Mouse (Mus musculus): ENCODE results near the gene Dffa. TPM values are rescaled to one million over a fixed set of nuclear protein-coding genes. Genes with fewer than 3 reads are reported as not detected.

Gene Dffa
- 10 to 100 TPM; 35.6 to 41.7 TPM for total RNA-seq (2021)

GRCm38 (mm10) chr4:149103875-149104561, at the start of gene Dffa:
Dffa (plus strand) TSS chr4:149104146.
- intact Hi-C loops (cut with DNase I) = no loop called here
- DNase-seq = peak; percentile 92 to 93

GRCm38 (mm10) chr4:149055847-149056246, 48.1 kb upstream of the Dffa start:
- intact Hi-C loops (cut with DNase I) = no loop called here
- DNase-seq = no peak

DNA sequence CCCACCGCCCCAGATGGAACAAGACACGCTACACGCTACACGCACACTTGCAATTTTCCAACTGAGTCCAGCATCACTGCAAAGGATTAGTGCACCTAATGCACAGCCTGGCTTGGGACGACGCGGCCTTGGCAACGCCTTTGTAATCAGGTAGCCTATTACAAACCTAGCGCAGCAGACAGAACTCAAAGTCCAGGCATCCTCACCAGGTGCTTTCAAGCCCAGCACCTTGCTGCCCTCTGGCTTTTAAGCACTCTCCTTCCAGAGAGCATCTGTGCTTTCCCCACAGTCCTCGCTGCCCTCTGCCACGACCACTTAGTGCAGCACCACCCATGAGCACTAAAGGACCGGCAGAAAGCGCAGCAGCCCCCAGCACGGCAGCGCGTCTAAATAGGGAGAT, 47.0 kb upstream of the Dffa start:
- DNase-seq = no peak
- intact Hi-C loops (cut with DNase I) = no loop called here

- intact Hi-C loops (cut with DNase I) = no loop called here
- DNase-seq = no peak
Measured at GRCm38 (mm10) chr4:149057470-149057869, 46.5 kb upstream of the Dffa start.

DNA sequence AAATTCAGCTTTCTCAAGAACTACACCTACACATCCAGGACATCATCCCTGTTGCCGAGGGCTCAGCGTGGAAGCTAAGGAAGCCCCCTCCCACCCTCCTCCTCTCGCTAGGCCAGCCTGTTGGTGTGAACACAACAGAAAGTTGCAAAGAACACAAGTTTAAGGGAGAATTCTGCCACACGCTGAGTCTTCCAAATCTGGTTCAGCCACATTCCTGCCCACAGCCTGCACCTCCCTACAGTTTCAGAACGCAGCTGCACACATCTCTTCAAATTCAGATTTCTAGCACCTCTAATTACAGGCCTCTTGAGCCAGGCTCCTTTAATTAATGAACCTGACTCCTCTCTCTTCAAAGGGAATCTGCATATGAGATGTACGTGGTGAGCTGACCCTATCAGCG, 45.6 kb upstream of the Dffa start:
- DNase-seq = no peak
- intact Hi-C loops (cut with DNase I) = no loop called here

- no peak for DNase-seq
- intact Hi-C loops (cut with DNase I) = no loop called here
Measured at GRCm38 (mm10) chr4:149059713-149060112, 44.2 kb upstream of the Dffa start.

DNA sequence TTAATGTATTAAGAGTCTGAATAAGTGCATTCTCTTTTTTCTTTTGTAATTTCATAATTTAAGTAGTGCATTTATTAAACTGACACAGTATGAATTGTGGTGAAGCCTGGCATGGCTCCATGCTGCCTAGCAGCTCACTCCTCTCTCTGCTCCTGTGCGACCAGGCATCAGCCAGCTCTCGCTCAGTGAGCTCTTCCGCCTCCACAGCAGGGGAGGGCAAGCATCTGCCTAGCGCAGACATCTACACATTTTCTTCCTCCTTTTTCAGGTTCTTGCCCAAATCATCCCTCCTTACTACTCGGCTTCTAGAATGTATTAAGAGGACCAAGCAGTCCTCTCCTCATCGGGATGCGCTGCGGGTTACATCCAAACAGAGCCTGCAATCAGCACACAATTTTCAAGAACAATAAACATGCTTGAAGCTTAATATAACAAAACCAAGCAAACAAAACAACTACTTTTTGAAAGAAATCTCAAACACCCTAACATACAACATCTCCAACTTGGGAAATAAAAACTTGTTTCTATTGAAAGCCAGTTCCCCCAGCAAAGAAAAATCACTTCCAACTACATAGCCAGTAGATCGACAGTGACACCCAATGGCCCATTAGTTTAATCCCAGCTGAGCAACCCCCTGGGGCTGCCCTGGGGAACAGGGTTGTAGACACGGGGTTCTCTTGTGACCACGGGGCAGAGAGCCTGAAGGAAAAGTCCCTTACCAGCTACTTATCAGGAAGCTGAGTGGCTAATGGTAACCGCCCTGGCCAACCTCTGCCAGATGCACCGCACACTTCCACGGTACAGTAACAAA, 43.1 kb upstream of the Dffa start:
- intact Hi-C loops (cut with DNase I) = no loop called here
- no peak for DNase-seq

DNA sequence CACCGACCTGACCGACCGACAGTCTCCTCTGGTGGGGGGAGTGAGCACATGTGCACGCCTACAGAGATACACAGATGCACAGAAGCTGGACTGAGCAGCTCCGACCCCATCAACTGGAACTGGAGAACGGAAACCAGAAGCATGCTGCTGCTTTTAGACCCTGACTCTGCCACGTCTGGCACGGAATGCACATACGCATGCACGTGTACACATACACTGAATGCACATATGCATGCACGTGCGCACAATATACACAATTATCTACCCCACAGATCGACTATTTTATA, 42.6 kb upstream of the Dffa start:
- intact Hi-C loops (cut with DNase I) = no loop called here
- no peak for DNase-seq

GRCm38 (mm10) chr4:149062406-149063318, 41.3 kb upstream of the Dffa start:
- no peak for DNase-seq
- intact Hi-C loops (cut with DNase I) = no loop called here

DNA sequence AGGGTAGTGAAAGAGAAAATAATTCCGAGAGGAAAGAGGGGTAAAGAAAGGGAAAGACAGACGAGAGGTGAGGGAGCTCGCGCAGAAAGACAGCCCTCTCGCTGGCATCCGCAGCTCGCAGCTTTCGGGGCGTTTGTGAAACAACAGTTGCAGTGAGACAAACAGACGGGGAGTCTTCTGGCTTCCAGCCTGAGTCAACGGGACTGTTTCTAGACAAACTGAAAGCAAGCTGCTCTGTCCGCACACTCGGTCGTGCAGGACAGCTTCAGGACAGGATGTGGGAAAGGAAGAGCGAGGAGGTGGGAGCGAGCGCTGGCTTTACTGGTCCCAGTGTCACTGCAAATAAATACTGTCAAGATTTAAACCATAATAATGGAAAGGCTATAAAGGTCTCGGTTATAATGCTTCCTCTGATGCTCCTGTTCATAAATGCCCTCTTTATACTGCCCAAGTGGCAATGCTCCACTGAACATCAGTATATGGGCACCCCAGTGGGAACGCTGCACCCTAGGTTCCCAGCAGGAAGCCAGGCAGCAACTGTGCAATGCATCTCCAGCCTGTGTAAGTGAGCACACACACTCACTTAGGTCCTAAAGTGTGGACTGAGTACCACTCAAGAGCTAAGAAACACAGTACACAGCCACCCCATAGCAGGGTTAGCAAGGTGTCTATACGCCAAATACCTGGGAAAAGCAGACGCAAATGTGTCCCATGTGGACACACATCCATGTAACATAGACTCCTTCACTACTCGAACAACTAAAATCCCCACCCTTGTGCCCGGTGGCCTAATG, 39.7 kb upstream of the Dffa start:
- intact Hi-C loops (cut with DNase I) = no loop called here
- no peak for DNase-seq

GRCm38 (mm10) chr4:149066672-149067551, 37.0 kb upstream of the Dffa start:
- DNase-seq = no peak
- intact Hi-C loops (cut with DNase I) = no loop called here

DNA sequence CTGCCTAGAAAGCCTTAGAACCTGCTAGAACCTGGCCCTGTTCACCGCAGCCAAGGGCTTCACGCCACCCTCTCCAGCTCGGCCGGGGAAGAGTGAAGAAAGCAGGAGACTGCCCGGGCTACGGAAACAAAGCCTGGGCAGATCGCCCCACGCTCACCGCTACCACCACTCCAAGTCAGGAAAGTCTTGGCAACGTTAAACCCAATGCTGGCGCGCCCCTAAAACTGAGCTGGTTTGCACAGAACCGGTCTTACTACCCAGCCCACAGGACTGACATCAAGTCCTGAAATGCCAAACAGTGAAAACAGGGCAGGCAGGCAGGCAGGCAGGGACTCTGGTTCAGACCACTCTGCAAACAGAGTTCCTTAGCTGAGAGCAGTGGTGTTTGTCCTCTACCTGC, 28.9 kb upstream of the Dffa start:
- intact Hi-C loops (cut with DNase I) = loop anchor here (5.0 kb wide), 2 partner anchors 62 to 268 kb away; partner anchors contain the start of gene Cenps
- DNase-seq = no peak

GRCm38 (mm10) chr4:149075871-149076575, 27.9 kb upstream of the Dffa start:
- intact Hi-C loops (cut with DNase I) = loop anchor here (1.0 to 5.0 kb wide), 5 partner anchors 61 to 395 kb away; partner anchors contain the start of gene Cenps
- DNase-seq = peak; percentile 51 to 74

GRCm38 (mm10) chr4:149078261-149078660, 25.7 kb upstream of the Dffa start:
- DNase-seq = no peak
- intact Hi-C loops (cut with DNase I) = loop anchor here (5.0 kb wide), 2 partner anchors 59 to 271 kb away; partner anchors contain the start of gene Cenps

DNA sequence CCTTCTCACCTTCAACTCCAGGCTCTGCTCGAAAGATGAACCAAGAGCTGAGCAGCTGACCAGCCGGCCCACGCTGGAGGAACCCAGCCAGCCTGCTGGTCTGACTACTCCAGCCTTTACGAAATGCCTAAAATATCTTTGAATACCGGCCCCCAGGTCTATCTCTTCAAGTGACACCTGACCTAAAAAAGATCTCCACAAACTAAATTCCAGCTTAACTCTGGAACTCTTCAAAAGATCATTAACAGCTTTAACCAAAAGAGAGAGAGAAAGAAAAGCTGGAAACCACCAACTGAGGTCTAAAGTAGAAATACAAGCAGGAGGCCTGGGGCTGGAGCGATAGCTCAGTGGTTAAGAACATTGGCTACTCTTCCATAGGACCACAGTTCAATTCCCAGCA, 24.3 kb upstream of the Dffa start:
- intact Hi-C loops (cut with DNase I) = loop anchor here (5.0 kb wide), 2 partner anchors 58 to 272 kb away; partner anchors contain the start of gene Cenps

GRCm38 (mm10) chr4:149080111-149080510, 23.8 kb upstream of the Dffa start:
- intact Hi-C loops (cut with DNase I) = no loop called here

More for the DNA sequence above, 24.3 kb upstream of the Dffa start:
- DNase-seq = no peak

DNA sequence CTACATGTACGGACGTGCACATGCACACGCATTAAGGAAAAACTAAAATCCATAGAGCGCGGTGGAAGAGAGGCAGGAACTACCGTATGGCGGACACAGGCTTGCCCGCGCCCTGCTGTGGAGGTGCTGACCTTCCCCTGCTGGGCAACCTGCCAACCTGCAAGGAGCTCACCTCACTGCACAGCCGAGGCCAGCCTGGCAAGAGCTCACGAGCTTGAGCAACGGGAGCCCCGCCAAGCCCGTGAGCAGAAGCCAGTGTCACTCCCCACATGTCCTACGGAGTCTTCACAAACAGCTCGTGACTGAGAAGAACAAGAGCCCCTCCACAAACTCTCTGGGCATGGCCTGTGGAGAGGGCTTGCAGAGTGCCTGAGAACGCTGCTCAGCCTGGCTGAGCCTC, 22.4 kb upstream of the Dffa start:
- peak; percentile 69 to 72 for DNase-seq
- intact Hi-C loops (cut with DNase I) = no loop called here

More at GRCm38 (mm10) chr4:149080111-149080510, 23.8 kb upstream of the Dffa start:
- no peak for DNase-seq

- intact Hi-C loops (cut with DNase I) = no loop called here
- DNase-seq = no peak
Measured at GRCm38 (mm10) chr4:149085381-149085780, 18.6 kb upstream of the Dffa start.
